Mouse (Mus musculus): ENCODE measurements around the gene Crocc2. TPM values are rescaled to one million over a fixed set of nuclear protein-coding genes. Genes with fewer than 3 reads are reported as not detected.

Gene Crocc2
- polyA plus RNA-seq, 1 experiment from 2014 or later, result 0.33 TPM

- Histone ChIP-seq H3K4me3 (no peak overlapping the region), H3K27ac (no peak overlapping the region), H3K4me1 (peaks cover 11% of the 10 kb centered on the region; the same call in 1 of the 2 replicates), H3K9me3 (replicated peaks) (no peaks in the 10 kb centered on the region), H3K27me3 (ENCODE audit: low read depth, poor library complexity, severe bottlenecking) (no peaks in the 10 kb centered on the region), H3K36me3 (peaks cover 39% of the 10 kb centered on the region)
- 69% methylated on average over 3 of the region's 3 CpGs for WGBS
- DNase-seq (ENCODE audit: low spot score), result no peak
Observed at GRCm38 (mm10) chr1:93270516-93271240, 102.2 kb downstream of the Crocc2 start.

DNA sequence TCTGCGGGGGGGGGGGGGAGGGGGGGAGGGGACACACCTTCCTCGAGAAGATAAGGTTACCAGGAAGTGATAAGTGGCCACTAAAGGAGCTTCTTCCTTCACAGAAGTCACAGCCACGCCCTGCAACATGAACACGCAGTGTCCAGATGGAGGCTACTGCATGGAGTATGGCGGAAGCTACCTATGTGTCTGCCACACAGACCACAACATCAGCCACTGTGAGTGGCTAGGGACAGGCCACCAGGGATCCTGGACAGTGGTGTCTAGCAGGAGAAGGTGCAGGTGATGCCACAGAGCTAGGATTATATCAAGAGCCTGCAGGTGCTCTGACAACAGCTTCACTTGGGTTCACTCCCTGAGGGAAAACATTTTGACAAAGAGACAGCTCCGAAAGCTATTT, 103.2 kb downstream of the Crocc2 start:
- H3K4me1 ChIP-seq, result peaks cover 8% of the 10 kb centered on the region; the same call in 1 of the 2 replicates
- no peak overlapping the region for H3K27ac ChIP-seq
- no peaks in the 10 kb centered on the region for H3K9me3 ChIP-seq (replicated peaks)
- peaks cover 46% of the 10 kb centered on the region for H3K36me3 ChIP-seq
- DNase-seq (ENCODE audit: low spot score), result no peak
- WGBS, result 75% methylated on average over 6 of the region's 6 CpGs
- no peaks in the 10 kb centered on the region for H3K27me3 ChIP-seq (ENCODE audit: low read depth, poor library complexity, severe bottlenecking)
- H3K4me3 ChIP-seq, result no peak overlapping the region

GRCm38 (mm10) chr1:93272409-93272821, 103.9 kb downstream of the Crocc2 start:
- peaks cover 2% of the 10 kb centered on the region; the same call in 1 of the 2 replicates for H3K4me1 ChIP-seq
- H3K9me3 ChIP-seq (replicated peaks), result no peaks in the 10 kb centered on the region
- peak; percentile 81 for DNase-seq (ENCODE audit: low spot score)
- no peaks in the 10 kb centered on the region for H3K27me3 ChIP-seq (ENCODE audit: low read depth, poor library complexity, severe bottlenecking)
- H3K27ac ChIP-seq, result no peak overlapping the region
- H3K36me3 ChIP-seq, result peaks cover 45% of the 10 kb centered on the region
- 3% methylated on average over 16 of the region's 16 CpGs for WGBS
- H3K4me3 ChIP-seq, result no peak overlapping the region

- Histone ChIP-seq H3K36me3 (peaks cover 42% of the 10 kb centered on the region), H3K27ac (no peak overlapping the region)
- WGBS, result 84% methylated on average over 6 of the region's 6 CpGs
Observed at GRCm38 (mm10) chr1:93275561-93275960, 107.0 kb downstream of the Crocc2 start.

DNA sequence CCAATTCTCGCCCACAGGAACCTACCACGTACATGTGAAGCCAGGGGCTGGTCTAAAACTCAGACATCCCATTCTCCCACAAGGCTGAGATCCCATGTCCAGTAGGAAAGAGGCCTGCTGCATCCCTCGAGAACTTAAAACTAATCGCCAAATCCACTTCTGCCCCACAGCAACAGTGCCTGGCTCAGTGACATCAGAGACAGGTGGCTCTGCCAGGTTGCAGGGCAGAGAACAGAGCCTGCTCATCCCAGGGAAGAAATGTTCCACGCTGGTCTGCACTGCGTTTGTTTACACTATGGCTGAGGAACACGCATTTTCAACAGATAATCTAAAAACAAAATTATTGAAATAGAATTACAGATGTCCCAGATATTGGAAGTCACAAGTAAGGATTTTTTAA, 108.5 kb downstream of the Crocc2 start:
- Histone ChIP-seq H3K4me1 (peaks cover 11% of the 10 kb centered on the region), H3K9me3 (replicated peaks) (no peaks in the 10 kb centered on the region), H3K36me3 (peaks cover 31% of the 10 kb centered on the region), H3K27ac (no peak overlapping the region), H3K4me3 (no peak overlapping the region), H3K27me3 (ENCODE audit: low read depth, poor library complexity, severe bottlenecking) (no peaks in the 10 kb centered on the region)
- 82% methylated on average over 7 of the region's 7 CpGs for WGBS
- DNase-seq (ENCODE audit: low spot score), result no peak

More at GRCm38 (mm10) chr1:93275561-93275960, 107.0 kb downstream of the Crocc2 start:
- Histone ChIP-seq H3K4me3 (no peak overlapping the region), H3K4me1 (peaks cover 11% of the 10 kb centered on the region), H3K9me3 (replicated peaks) (no peaks in the 10 kb centered on the region), H3K27me3 (ENCODE audit: low read depth, poor library complexity, severe bottlenecking) (no peaks in the 10 kb centered on the region)
- no peak for DNase-seq (ENCODE audit: low spot score)

Small RNA genes lying within 50 kb of the gene (microRNA-seq; reads per million reads assigned to microRNA genes)
- gene Mir6901, result not detected

Other genes starting within 250 kb of the Crocc2 start
- 38.4 and 42.1 TPM in 2 replicates for gene Capn10, start 234.3 kb upstream of the Crocc2 start, polyA plus RNA-seq (2016; fragmentation: Nextera tagmentation; extraction: Ambion mirVana)
- gene Gpr35, start 217.9 kb upstream of the Crocc2 start, polyA plus RNA-seq (2016; fragmentation: Nextera tagmentation; extraction: Ambion mirVana), result 0.13 and 0.35 TPM in 2 replicates
- gene Aqp12, start 162.4 kb upstream of the Crocc2 start, polyA plus RNA-seq (2016; fragmentation: Nextera tagmentation; extraction: Ambion mirVana), result not detected in 2 replicates
- 2.2 and 4.9 TPM in 2 replicates for gene Kif1a, start 66.8 kb upstream of the Crocc2 start, polyA plus RNA-seq (2016; fragmentation: Nextera tagmentation; extraction: Ambion mirVana)
- gene Agxt, start 33.5 kb upstream of the Crocc2 start, polyA plus RNA-seq (2016; fragmentation: Nextera tagmentation; extraction: Ambion mirVana), result 0.11 TPM in 1 of 2 replicates, not detected in the other
- 0.74 and 1.4 TPM in 2 replicates for gene 2310007B03Rik, start 7.8 kb upstream of the Crocc2 start, polyA plus RNA-seq (2016; fragmentation: Nextera tagmentation; extraction: Ambion mirVana)
- 12.0 and 27.8 TPM in 2 replicates for gene Sned1, start 67.1 kb downstream of the Crocc2 start, polyA plus RNA-seq (2016; fragmentation: Nextera tagmentation; extraction: Ambion mirVana)
- 39.4 and 44.2 TPM in 2 replicates for gene Mterf4, start 137.2 kb downstream of the Crocc2 start, polyA plus RNA-seq (2016; fragmentation: Nextera tagmentation; extraction: Ambion mirVana)
- 77.2 and 88.0 TPM in 2 replicates for gene Ppp1r7, start 174.1 kb downstream of the Crocc2 start, polyA plus RNA-seq (2016; fragmentation: Nextera tagmentation; extraction: Ambion mirVana)
- 29.0 and 34.7 TPM in 2 replicates for gene Pask, start 174.8 kb downstream of the Crocc2 start, polyA plus RNA-seq (2016; fragmentation: Nextera tagmentation; extraction: Ambion mirVana)
- 0.13 and 0.40 TPM in 2 replicates for gene Ano7, start 205.2 kb downstream of the Crocc2 start, polyA plus RNA-seq (2016; fragmentation: Nextera tagmentation; extraction: Ambion mirVana)